Mouse (Mus musculus) limb, embryonic 12.5 days (tissue): ENCODE data around the gene Agxt. TPM values are rescaled to one million over a fixed set of nuclear protein-coding genes. Genes with fewer than 3 reads are reported as not detected.

Source experiments
- ATAC-seq: fragments of 200-750 bp; cut with Nextera tagmentation; 2 replicates; pipeline ENCODE4 v1.8.0; 2017; ENCODE audit warnings: low read depth, moderate TSS enrichment; ENCODE audit not compliant: insufficient number of reproducible peaks, insufficient read depth, low FRiP score, low TSS enrichment
- H3K27ac ChIP-seq: fragments of 300-500 bp; sonication (generic); 2 replicates; pipeline ENCODE4 v1.5.1; 2016; ENCODE audit warnings: mild to moderate bottlenecking, moderate library complexity
- H3K27me3 ChIP-seq: fragments of 300-500 bp; sonication (generic); 2 replicates; pipeline ENCODE4 v1.6.1; 2016; ENCODE audit warnings: mild to moderate bottlenecking, moderate library complexity
- H3K36me3 ChIP-seq: fragments of 300-500 bp; sonication (generic); 2 replicates; pipeline ENCODE4 v1.6.1; 2016; ENCODE audit warnings: mild to moderate bottlenecking, moderate library complexity
- H3K4me1 ChIP-seq: fragments of 300-500 bp; sonication (generic); replicated peaks from 2 replicates; pipeline ENCODE4 v1.6.1; 2016
- H3K4me2 ChIP-seq: fragments of 300-500 bp; sonication (generic); 2 replicates; pipeline ENCODE4 v1.6.1; 2016; ENCODE audit warnings: mild to moderate bottlenecking, moderate library complexity
- H3K4me3 ChIP-seq: fragments of 300-500 bp; sonication (generic); replicated peaks from 2 replicates; pipeline ENCODE4 v1.5.1; 2016; ENCODE audit warnings: mild to moderate bottlenecking
- H3K9ac ChIP-seq: fragments of 300-500 bp; sonication (generic); replicated peaks from 2 replicates; pipeline ENCODE4 v1.6.1; 2016; ENCODE audit warnings: mild to moderate bottlenecking, moderate library complexity
- H3K9me3 ChIP-seq: fragments of 300-500 bp; sonication (generic); 2 replicates; pipeline ENCODE4 v1.6.1; 2016; ENCODE audit warnings: mild to moderate bottlenecking, moderate library complexity
- WGBS: fragments of 180-500 bp; shearing (Covaris S2); methylation state at CpG from one replicate; pipeline ENCODE4 v1.1.7; 2016; 5-methylcytosine and 5-hydroxymethylcytosine counted together
- polyA plus RNA-seq: library from polyadenylated mRNA; unstranded; fragments of >200 nt; fragmentation: Nextera tagmentation; extraction: Ambion mirVana; gene quantifications from 2 replicates; pipeline ENCODE4 v1.2.1, GENCODE M21; 2016

The Agxt gene
- polyA plus RNA-seq, 1 experiment from 2014 or later: not detected

GRCm38 (mm10) chr1:93150907-93151661 is 16.0 kb downstream of the Agxt start:
- 77% methylated on average over 2 of the region's 2 CpGs for WGBS
- no peak overlapping the region for H3K4me3 ChIP-seq
- no peak for ATAC-seq
- no peak overlapping the region for H3K27ac ChIP-seq
- no peaks in the 10 kb centered on the region for H3K9me3 ChIP-seq
- no peak overlapping the region for H3K9ac ChIP-seq
- no peaks in the 10 kb centered on the region for H3K36me3 ChIP-seq
- H3K4me1 ChIP-seq: no peaks in the 10 kb centered on the region
- no peak overlapping the region for H3K4me2 ChIP-seq
- H3K27me3 ChIP-seq: no peaks in the 10 kb centered on the region

GRCm38 (mm10) chr1:93157566-93157965 is 22.5 kb downstream of the Agxt start:
- Histone ChIP-seq H3K4me1 (peaks cover 8% of the 10 kb centered on the region; the same call in 1 of the 2 replicates), H3K4me2 (no peak overlapping the region), H3K4me3 (no peak overlapping the region), H3K9me3 (no peaks in the 10 kb centered on the region), H3K9ac (no peak overlapping the region), H3K36me3 (no peaks in the 10 kb centered on the region), H3K27me3 (no peaks in the 10 kb centered on the region), H3K27ac (no peak overlapping the region)
- WGBS: 81% methylated on average over 4 of the region's 4 CpGs
- no peak for ATAC-seq

GRCm38 (mm10) chr1:93158916-93159315 is 23.9 kb downstream of the Agxt start:
- no peak for ATAC-seq
- H3K4me3 ChIP-seq: no peak overlapping the region
- H3K9ac ChIP-seq: no peak overlapping the region
- H3K4me1 ChIP-seq: peaks cover 8% of the 10 kb centered on the region; the same call in 1 of the 2 replicates
- H3K36me3 ChIP-seq: no peaks in the 10 kb centered on the region
- no peak overlapping the region for H3K4me2 ChIP-seq
- 72% methylated on average over 8 of the region's 8 CpGs for WGBS
- no peak overlapping the region for H3K27ac ChIP-seq
- no peaks in the 10 kb centered on the region for H3K27me3 ChIP-seq
- H3K9me3 ChIP-seq: no peaks in the 10 kb centered on the region

GRCm38 (mm10) chr1:93159566-93160500 is 24.8 kb downstream of the Agxt start:
- H3K9ac ChIP-seq: no peak overlapping the region
- no peak for ATAC-seq
- H3K27ac ChIP-seq: no peak overlapping the region
- H3K4me2 ChIP-seq: no peak overlapping the region
- H3K4me3 ChIP-seq: no peak overlapping the region
- H3K4me1 ChIP-seq: peaks cover 8% of the 10 kb centered on the region; the same call in 1 of the 2 replicates
- H3K36me3 ChIP-seq: no peaks in the 10 kb centered on the region
- whole genome bisulfite sequencing: 85% methylated on average over 21 of the region's 21 CpGs
- no peaks in the 10 kb centered on the region for H3K9me3 ChIP-seq
- H3K27me3 ChIP-seq: no peaks in the 10 kb centered on the region

- Histone ChIP-seq H3K9me3 (no peaks in the 10 kb centered on the region), H3K27ac (no peak within 1 kb of the TSS), H3K4me2 (no peak within 1 kb of the TSS), H3K4me3 (no peak within 1 kb of the TSS), H3K4me1 (peaks cover 8% of the 10 kb centered on the region; the same call in 1 of the 2 replicates), H3K27me3 (no peaks in the 10 kb centered on the region), H3K9ac (no peak within 1 kb of the TSS), H3K36me3 (no peaks in the 10 kb centered on the region)
- WGBS: 60% methylated on average over 8 of the region's 8 CpGs
- no peak for ATAC-seq
Measured at GRCm38 (mm10) chr1:93160501-93161133, 25.6 kb downstream of the Agxt start, which contains the start of gene 2310007B03Rik. Gene 2310007B03Rik (minus strand): TSS chr1:93160948.

GRCm38 (mm10) chr1:93161350-93161749 is 26.3 kb downstream of the Agxt start:
- no peak overlapping the region for H3K9ac ChIP-seq
- no peak for ATAC-seq
- no peak overlapping the region for H3K4me3 ChIP-seq
- no peak overlapping the region for H3K27ac ChIP-seq
- H3K4me2 ChIP-seq: no peak overlapping the region
- no peaks in the 10 kb centered on the region for H3K36me3 ChIP-seq
- WGBS: 80% methylated on average over 8 of the region's 8 CpGs
- peaks cover 8% of the 10 kb centered on the region; the same call in 1 of the 2 replicates for H3K4me1 ChIP-seq
- H3K27me3 ChIP-seq: no peaks in the 10 kb centered on the region
- no peaks in the 10 kb centered on the region for H3K9me3 ChIP-seq

GRCm38 (mm10) chr1:93161921-93162320 is 26.9 kb downstream of the Agxt start:
- peaks cover 8% of the 10 kb centered on the region; the same call in 1 of the 2 replicates for H3K4me1 ChIP-seq
- no peak overlapping the region for H3K27ac ChIP-seq
- 79% methylated on average over 10 of the region's 10 CpGs for WGBS
- H3K9ac ChIP-seq: no peak overlapping the region
- no peaks in the 10 kb centered on the region for H3K9me3 ChIP-seq
- H3K36me3 ChIP-seq: no peaks in the 10 kb centered on the region
- no peak for ATAC-seq
- H3K4me2 ChIP-seq: no peak overlapping the region
- H3K27me3 ChIP-seq: no peaks in the 10 kb centered on the region
- H3K4me3 ChIP-seq: no peak overlapping the region

- no peak for ATAC-seq
- Histone ChIP-seq H3K4me3 (no peak overlapping the region), H3K9me3 (no peaks in the 10 kb centered on the region), H3K4me1 (peaks cover 8% of the 10 kb centered on the region; the same call in 1 of the 2 replicates), H3K27me3 (no peaks in the 10 kb centered on the region), H3K27ac (no peak overlapping the region), H3K4me2 (no peak overlapping the region), H3K9ac (no peak overlapping the region), H3K36me3 (no peaks in the 10 kb centered on the region)
- 74% methylated on average over 7 of the region's 7 CpGs for WGBS
Measured at GRCm38 (mm10) chr1:93162588-93162987, 27.5 kb downstream of the Agxt start.

- Histone ChIP-seq H3K4me3 (no peak overlapping the region), H3K27ac (no peak overlapping the region), H3K4me2 (no peak overlapping the region), H3K36me3 (no peaks in the 10 kb centered on the region), H3K9me3 (no peaks in the 10 kb centered on the region), H3K27me3 (peaks cover 3% of the 10 kb centered on the region; the same call in 1 of the 2 replicates), H3K4me1 (0 out of 2 replicates have a peak, but pooled peaks cover 7% of the 10 kb centered on the region), H3K9ac (no peak overlapping the region)
- 83% methylated on average over 9 of the region's 9 CpGs for WGBS
- ATAC-seq: no peak
Measured at GRCm38 (mm10) chr1:93165447-93165846, 30.4 kb downstream of the Agxt start.

GRCm38 (mm10) chr1:93166346-93167079 is 31.5 kb downstream of the Agxt start:
- H3K4me2 ChIP-seq: no peak overlapping the region
- 83% methylated on average over 11 of the region's 11 CpGs for WGBS
- no peak overlapping the region for H3K27ac ChIP-seq
- no peak for ATAC-seq
- H3K9me3 ChIP-seq: no peaks in the 10 kb centered on the region
- no peaks in the 10 kb centered on the region for H3K36me3 ChIP-seq
- no peak overlapping the region for H3K9ac ChIP-seq
- peaks cover 3% of the 10 kb centered on the region; the same call in 1 of the 2 replicates for H3K27me3 ChIP-seq
- H3K4me1 ChIP-seq: 0 out of 2 replicates have a peak, but pooled peaks cover 7% of the 10 kb centered on the region
- no peak overlapping the region for H3K4me3 ChIP-seq
